Mouse (Mus musculus) gastrocnemius, postnatal 10 days (tissue): ENCODE measurements around the gene Tmem210. TPM values are rescaled to one million over a fixed set of nuclear protein-coding genes. Genes with fewer than 3 reads are reported as not detected.
"Not testable (repeated sequence)": the region's sequence is repeated elsewhere in the genome, so short reads cannot be mapped to it uniquely, and the experiment has no call there.

Source experiments
- DNase-seq: peaks from one replicate; pipeline ENCODE4 v3.0.0; 2021; ENCODE audit warnings: mixed read lengths
- long read RNA-seq, 2 experiments: library from polyadenylated mRNA; stranded (forward); transcript quantifications; one replicate each; pipeline ENCODE4 v2.0.0; 2021
- total RNA-seq, 2 experiments: library from RNA; stranded (reverse); gene quantifications; 2 replicates each; pipeline ENCODE4 v1.2.3; 2021

The Tmem210 gene
- not detected for total RNA-seq
- long read RNA-seq, experiment 1, result 0 reads
- long read RNA-seq, experiment 2, result 0 reads

- no peak for DNase-seq
Observed at GRCm38 (mm10) chr2:25287927-25288649, at the start of gene Tmem210. Gene Tmem210, plus strand, starts transcription at chr2:25288145.

- no peak for DNase-seq
Observed at GRCm38 (mm10) chr2:25239766-25240165, 48.2 kb upstream of the Tmem210 start.

- no peak for DNase-seq
Observed at GRCm38 (mm10) chr2:25240310-25240709, 47.6 kb upstream of the Tmem210 start.

- peak; percentile 50 for DNase-seq
Observed at GRCm38 (mm10) chr2:25240723-25241437, 47.1 kb upstream of the Tmem210 start.

- DNase-seq, result no peak
Observed at GRCm38 (mm10) chr2:25241438-25241775, 46.5 kb upstream of the Tmem210 start.

GRCm38 (mm10) chr2:25242101-25242506, 45.8 kb upstream of the Tmem210 start, which contains the start of the genes Rnf208 and Cysrt1:
Gene Rnf208, plus strand, starts transcription at chr2:25242255.
Gene Cysrt1, minus strand, starts transcription at chr2:25242452.
- no peak for DNase-seq

GRCm38 (mm10) chr2:25243342-25243741, 44.6 kb upstream of the Tmem210 start:
- no peak for DNase-seq

GRCm38 (mm10) chr2:25244144-25244543, 43.8 kb upstream of the Tmem210 start:
- no peak for DNase-seq

- DNase-seq, result no peak
Observed at GRCm38 (mm10) chr2:25246183-25247072, 41.5 kb upstream of the Tmem210 start, which contains the start of gene AL732309.1. Gene AL732309.1, minus strand, starts transcription at chr2:25246863.

- DNase-seq, result no peak
Observed at GRCm38 (mm10) chr2:25252331-25252730, 35.6 kb upstream of the Tmem210 start.

- DNase-seq, result peak; percentile 88
Observed at GRCm38 (mm10) chr2:25255284-25255779, 32.6 kb upstream of the Tmem210 start, which contains the start of gene Tmem203. Gene Tmem203, plus strand, starts transcription at chr2:25255439.

GRCm38 (mm10) chr2:25256443-25257109, 31.4 kb upstream of the Tmem210 start:
- DNase-seq, result not testable (repeated sequence)

- DNase-seq, result not testable (repeated sequence)
Observed at GRCm38 (mm10) chr2:25257250-25257649, 30.7 kb upstream of the Tmem210 start.

- no peak for DNase-seq
Observed at GRCm38 (mm10) chr2:25258887-25259286, 29.1 kb upstream of the Tmem210 start.

GRCm38 (mm10) chr2:25261870-25262269, 26.1 kb upstream of the Tmem210 start:
- no peak for DNase-seq

- DNase-seq, result peak; percentile 85
Observed at GRCm38 (mm10) chr2:25262291-25262767, 25.6 kb upstream of the Tmem210 start, which contains the start of gene Tprn. Gene Tprn, plus strand, starts transcription at chr2:25262618.

- DNase-seq, result no peak
Observed at GRCm38 (mm10) chr2:25262795-25263622, 24.9 kb upstream of the Tmem210 start.

GRCm38 (mm10) chr2:25263623-25264285, 24.2 kb upstream of the Tmem210 start:
- DNase-seq, result no peak

GRCm38 (mm10) chr2:25264286-25264660, 23.7 kb upstream of the Tmem210 start:
- no peak for DNase-seq

- no peak for DNase-seq
Observed at GRCm38 (mm10) chr2:25264851-25265250, 23.1 kb upstream of the Tmem210 start.
